Mouse (Mus musculus) liver, embryonic 11.5 days (tissue): ENCODE measurements around the gene Angptl2. TPM values are rescaled to one million over a fixed set of nuclear protein-coding genes. Genes with fewer than 3 reads are reported as not detected.

Source experiments
- ATAC-seq: fragments of 200-750 bp; cut with Nextera tagmentation; replicated peaks from 2 replicates; pipeline ENCODE4 v1.8.0; 2017; ENCODE audit warnings: moderate number of reproducible peaks, mild to moderate bottlenecking, moderate TSS enrichment, moderate library complexity; ENCODE audit not compliant: low FRiP score
- DNase-seq: peaks from one replicate; pipeline ENCODE4 v3.0.0-alpha.2; 2017; ENCODE audit warnings: low spot score
- H3K27ac ChIP-seq: fragments of 300-500 bp; sonication (generic); 2 replicates; pipeline ENCODE4 v1.5.1; 2014; ENCODE audit warnings: mild to moderate bottlenecking, low read depth, low read length, control low read depth
- H3K27me3 ChIP-seq: fragments of 300-500 bp; sonication (generic); replicated peaks from 2 replicates; pipeline ENCODE4 v1.6.1; 2014; ENCODE audit warnings: low read length, mixed read lengths; ENCODE audit not compliant: control insufficient read depth, insufficient read depth
- H3K36me3 ChIP-seq: fragments of 300-500 bp; sonication (generic); 2 replicates; pipeline ENCODE4 v1.6.1; 2014; ENCODE audit warnings: mild to moderate bottlenecking, low read length, moderate library complexity, mixed read lengths; ENCODE audit not compliant: control insufficient read depth, insufficient read depth
- H3K4me1 ChIP-seq: fragments of 300-500 bp; sonication (generic); replicated peaks from 2 replicates; pipeline ENCODE4 v1.6.1; 2014; ENCODE audit warnings: low read length, mixed read lengths; ENCODE audit not compliant: control insufficient read depth, insufficient read depth
- H3K4me2 ChIP-seq: fragments of 300-500 bp; sonication (generic); 2 replicates; pipeline ENCODE4 v1.6.1; 2014; ENCODE audit warnings: mild to moderate bottlenecking, control low read depth, moderate library complexity
- H3K4me3 ChIP-seq: fragments of 300-500 bp; sonication (generic); 2 replicates; pipeline ENCODE4 v1.5.1; 2014; ENCODE audit warnings: low read depth, low read length, control low read depth
- H3K9ac ChIP-seq: fragments of 300-500 bp; sonication (generic); 2 replicates; pipeline ENCODE4 v1.6.1; 2014; ENCODE audit warnings: low read depth, low read length, control low read depth
- H3K9me3 ChIP-seq: fragments of 300-500 bp; sonication (generic); 2 replicates; pipeline ENCODE4 v1.6.1; 2016; ENCODE audit warnings: low read length, inconsistent platforms, mixed read lengths; ENCODE audit not compliant: control insufficient read depth
- WGBS: fragments of 180-500 bp; shearing (Covaris S2); extraction: QIAGEN DNeasy Blood & Tissue Kit; methylation state at CpG from one replicate; pipeline ENCODE4 v1.1.7; 2014; 5-methylcytosine and 5-hydroxymethylcytosine counted together
- polyA plus RNA-seq: library from polyadenylated mRNA; unstranded; fragments of >200 nt; fragmentation: Nextera tagmentation; extraction: Ambion mirVana; gene quantifications from 2 replicates; pipeline ENCODE4 v1.2.1, GENCODE M21; 2014

Angptl2 gene
- polyA plus RNA-seq, 1 experiment from 2014 or later = 11.3 TPM

DNA sequence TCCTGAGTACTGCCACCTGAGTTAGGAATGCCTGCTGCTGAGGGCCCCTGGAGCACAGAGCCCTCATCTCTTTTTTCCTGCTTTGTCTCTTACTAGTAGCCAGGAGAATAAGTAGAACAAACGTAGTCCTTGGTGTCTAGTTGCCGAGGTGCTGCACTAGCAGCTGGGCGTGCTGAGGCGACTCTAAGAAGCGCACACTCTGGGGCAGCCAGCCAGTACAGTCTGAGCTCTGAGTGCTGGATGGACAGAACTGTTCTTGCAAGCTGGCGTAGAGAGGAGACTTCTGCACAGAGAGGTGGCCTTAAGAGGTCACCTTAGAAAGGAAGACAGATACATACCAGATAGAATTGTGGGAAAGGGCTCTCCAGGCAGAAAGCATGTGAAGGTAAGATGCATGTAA, 4.4 kb downstream of the Angptl2 start:
- peaks cover 18% of the 10 kb centered on the region for H3K4me1 ChIP-seq
- no peak overlapping the region for H3K4me2 ChIP-seq
- H3K27me3 ChIP-seq = no peaks in the 10 kb centered on the region
- 79% methylated on average over 6 of the region's 6 CpGs for WGBS
- DNase-seq = no peak
- H3K9ac ChIP-seq = no peak overlapping the region
- no peaks in the 10 kb centered on the region for H3K36me3 ChIP-seq
- H3K4me3 ChIP-seq = no peak overlapping the region
- H3K9me3 ChIP-seq = no peaks in the 10 kb centered on the region
- ATAC-seq = no peak
- H3K27ac ChIP-seq = no peak overlapping the region

DNA sequence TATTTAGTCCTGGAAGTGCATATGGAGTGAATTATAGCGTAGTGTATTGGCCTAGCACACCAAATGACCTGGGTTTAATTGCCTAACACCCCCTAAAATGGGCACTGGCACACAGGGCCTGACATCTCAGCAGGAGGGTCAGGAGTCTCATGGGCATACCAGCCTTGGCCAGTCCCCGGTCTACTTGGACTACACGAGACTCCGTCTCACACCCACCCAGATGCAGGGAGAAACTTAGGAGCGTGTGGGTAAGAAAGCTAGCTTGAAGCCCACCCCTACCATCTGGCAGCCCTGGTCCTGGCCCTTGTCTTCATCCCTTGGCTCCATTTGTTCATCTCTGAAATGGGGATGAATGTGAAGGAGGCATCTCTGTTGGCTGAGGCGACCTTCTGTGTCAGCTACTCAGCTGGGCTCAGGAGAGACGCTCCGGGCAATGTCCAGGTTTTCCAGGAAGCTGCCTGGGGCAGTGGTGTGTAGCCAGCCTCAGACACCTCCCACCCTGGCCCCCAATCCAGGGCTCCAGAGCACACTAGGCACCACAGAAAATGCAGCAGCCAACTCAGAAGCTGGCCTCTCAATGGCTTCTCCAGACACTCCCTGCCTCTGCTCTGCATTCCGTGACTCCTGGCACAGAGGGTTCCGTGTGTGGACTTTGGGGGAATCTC, 4.9 kb downstream of the Angptl2 start:
- Histone ChIP-seq H3K4me3 (no peak overlapping the region), H3K4me2 (no peak overlapping the region), H3K4me1 (peaks cover 12% of the 10 kb centered on the region), H3K36me3 (no peaks in the 10 kb centered on the region), H3K27ac (no peak overlapping the region), H3K9me3 (no peaks in the 10 kb centered on the region), H3K27me3 (no peaks in the 10 kb centered on the region), H3K9ac (no peak overlapping the region)
- WGBS = 81% methylated on average over 10 of the region's 10 CpGs
- DNase-seq (no peak), ATAC-seq (no peak)

DNA sequence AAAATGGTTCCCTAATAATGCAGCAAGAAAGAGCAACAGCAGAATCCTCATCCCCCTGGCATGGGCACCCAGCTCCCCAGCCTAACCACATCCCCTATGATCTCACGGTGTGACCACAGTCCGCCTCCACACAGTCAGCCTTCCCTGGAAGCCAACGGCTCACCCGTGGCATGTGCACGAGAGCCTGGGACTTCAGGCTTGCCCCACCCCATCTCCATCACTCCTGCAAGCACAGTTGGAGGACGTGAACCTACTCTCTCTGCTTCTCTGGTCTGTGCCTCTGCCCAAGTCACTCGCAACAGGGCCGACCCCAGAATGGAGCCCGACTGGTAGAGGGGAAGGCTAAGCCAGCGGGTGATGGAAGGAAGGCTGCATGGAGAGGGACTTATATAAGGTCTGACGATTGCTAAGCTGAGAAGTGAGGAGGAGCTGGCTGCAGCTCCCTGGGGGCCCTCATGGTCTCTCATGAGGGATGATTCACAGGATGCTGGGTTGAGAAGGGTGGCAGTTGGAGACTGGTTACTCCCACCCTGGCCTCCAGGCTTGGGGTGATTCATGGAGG, 5.6 kb downstream of the Angptl2 start:
- Histone ChIP-seq H3K27ac (no peak overlapping the region), H3K4me1 (peaks cover 10% of the 10 kb centered on the region), H3K4me2 (no peak overlapping the region), H3K36me3 (no peaks in the 10 kb centered on the region), H3K27me3 (no peaks in the 10 kb centered on the region), H3K9me3 (no peaks in the 10 kb centered on the region), H3K4me3 (no peak overlapping the region), H3K9ac (no peak overlapping the region)
- ATAC-seq (no peak), DNase-seq (no peak)
- WGBS = 70% methylated on average over 11 of the region's 11 CpGs

DNA sequence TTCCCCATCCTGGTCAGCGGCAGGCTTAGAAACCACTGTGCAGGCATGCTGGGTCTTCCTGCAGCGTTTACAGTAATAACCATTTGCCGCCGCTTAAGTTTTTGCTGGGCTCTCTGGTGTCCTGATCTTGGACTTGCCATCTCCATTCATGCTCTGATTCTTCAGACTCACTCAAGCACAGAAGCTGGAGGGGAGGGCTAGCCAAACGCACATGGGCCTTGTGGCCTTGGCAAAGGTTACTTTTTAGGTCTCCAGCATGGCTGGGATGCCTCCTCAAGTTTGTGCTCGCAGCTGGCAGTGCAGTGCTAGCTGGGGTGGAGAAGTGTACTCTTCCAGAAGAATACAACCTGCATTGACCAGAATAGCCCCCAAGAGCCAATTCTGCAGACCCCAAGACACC, 6.6 kb downstream of the Angptl2 start:
- no peak for ATAC-seq
- Histone ChIP-seq H3K4me1 (peaks cover 1% of the 10 kb centered on the region; the same call in 1 of the 2 replicates), H3K36me3 (no peaks in the 10 kb centered on the region), H3K4me2 (no peak overlapping the region), H3K27ac (no peak overlapping the region), H3K9ac (no peak overlapping the region), H3K9me3 (no peaks in the 10 kb centered on the region), H3K27me3 (no peaks in the 10 kb centered on the region), H3K4me3 (no peak overlapping the region)
- no peak for DNase-seq
- 84% methylated on average over 6 of the region's 6 CpGs for WGBS

DNA sequence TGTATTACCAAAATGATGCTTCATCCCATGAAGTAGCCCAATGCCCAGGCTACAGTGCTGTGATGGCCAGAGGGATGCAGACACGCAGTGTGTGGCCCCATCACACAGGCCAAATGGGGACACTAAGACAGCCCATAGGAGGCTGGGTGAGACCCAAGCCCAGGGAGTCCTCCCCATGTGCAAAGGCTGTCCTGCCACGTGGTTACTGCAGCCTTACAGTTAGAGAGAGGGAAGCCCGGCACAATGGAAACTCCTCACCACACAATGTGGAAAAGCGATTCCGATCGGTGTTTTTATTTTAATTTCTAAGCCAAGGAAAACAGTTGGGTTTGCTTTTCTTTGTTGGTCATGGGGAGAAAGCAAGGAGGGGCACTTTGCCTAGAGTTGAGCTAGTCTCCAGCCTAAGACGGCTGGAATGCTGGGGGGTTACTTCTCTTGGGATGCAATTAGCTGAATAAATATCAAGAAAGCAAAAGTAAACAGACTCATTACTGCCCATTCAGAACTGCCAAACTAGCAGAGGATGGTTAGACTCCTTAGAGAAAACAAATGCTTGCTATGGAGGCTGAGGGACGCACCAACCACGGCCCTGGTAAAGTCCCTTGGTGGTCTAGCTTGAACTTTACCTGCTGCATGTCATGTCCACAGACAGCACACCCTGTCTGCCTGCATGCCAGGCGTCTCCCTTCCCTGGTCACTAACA, 7.9 kb downstream of the Angptl2 start:
- no peaks in the 10 kb centered on the region for H3K9me3 ChIP-seq
- no peak for ATAC-seq
- H3K9ac ChIP-seq = no peak overlapping the region
- H3K4me2 ChIP-seq = no peak overlapping the region
- H3K4me1 ChIP-seq = no peaks in the 10 kb centered on the region
- H3K4me3 ChIP-seq = no peak overlapping the region
- 80% methylated on average over 10 of the region's 10 CpGs for WGBS
- H3K27me3 ChIP-seq = no peaks in the 10 kb centered on the region
- H3K36me3 ChIP-seq = no peaks in the 10 kb centered on the region
- H3K27ac ChIP-seq = no peak overlapping the region
- no peak for DNase-seq

DNA sequence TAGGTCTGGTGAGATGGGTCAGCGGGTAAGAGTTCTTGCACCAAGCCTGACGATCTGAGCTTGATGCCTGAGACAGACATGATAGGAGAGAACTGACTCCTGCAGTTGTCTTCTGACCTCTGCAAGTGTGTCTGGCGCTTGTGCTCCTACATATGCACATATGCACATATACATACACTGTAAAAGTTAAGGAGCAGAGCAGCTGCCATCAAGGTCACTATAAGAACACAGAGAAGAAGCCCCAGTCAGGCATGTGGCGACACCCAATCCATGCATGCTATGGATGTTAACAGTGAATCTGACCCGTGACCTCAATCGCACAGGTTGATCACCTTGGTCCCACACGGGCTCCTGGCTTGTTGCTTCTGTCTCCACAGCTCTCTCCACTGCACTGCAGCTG, 10.1 kb downstream of the Angptl2 start:
- Histone ChIP-seq H3K27me3 (no peaks in the 10 kb centered on the region), H3K4me1 (no peaks in the 10 kb centered on the region), H3K36me3 (no peaks in the 10 kb centered on the region), H3K9me3 (no peaks in the 10 kb centered on the region), H3K4me2 (no peak overlapping the region), H3K4me3 (no peak overlapping the region), H3K27ac (no peak overlapping the region), H3K9ac (no peak overlapping the region)
- WGBS = 83% methylated on average over 7 of the region's 7 CpGs
- DNase-seq (no peak), ATAC-seq (no peak)

DNA sequence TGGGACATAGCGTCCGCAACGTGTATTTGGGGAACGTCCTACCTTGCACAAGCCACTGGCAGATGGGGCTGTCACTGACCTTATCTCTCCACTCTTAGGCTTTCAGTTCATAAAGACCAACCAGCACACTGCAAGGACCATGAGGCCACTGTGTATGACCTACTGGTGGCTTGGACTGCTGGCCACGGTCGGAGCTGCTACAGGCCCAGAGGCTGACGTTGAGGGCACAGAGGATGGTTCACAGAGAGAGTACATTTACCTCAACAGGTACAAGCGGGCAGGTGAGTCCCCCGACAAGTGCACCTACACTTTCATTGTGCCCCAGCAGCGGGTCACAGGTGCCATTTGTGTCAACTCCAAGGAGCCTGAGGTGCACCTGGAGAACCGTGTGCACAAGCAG, 12.2 kb downstream of the Angptl2 start:
- DNase-seq (no peak), ATAC-seq (no peak)
- Histone ChIP-seq H3K4me1 (no peaks in the 10 kb centered on the region), H3K4me2 (no peak overlapping the region), H3K27ac (no peak overlapping the region), H3K4me3 (no peak overlapping the region), H3K36me3 (no peaks in the 10 kb centered on the region), H3K9me3 (no peaks in the 10 kb centered on the region), H3K9ac (no peak overlapping the region), H3K27me3 (no peaks in the 10 kb centered on the region)
- 87% methylated on average over 11 of the region's 11 CpGs for WGBS

DNA sequence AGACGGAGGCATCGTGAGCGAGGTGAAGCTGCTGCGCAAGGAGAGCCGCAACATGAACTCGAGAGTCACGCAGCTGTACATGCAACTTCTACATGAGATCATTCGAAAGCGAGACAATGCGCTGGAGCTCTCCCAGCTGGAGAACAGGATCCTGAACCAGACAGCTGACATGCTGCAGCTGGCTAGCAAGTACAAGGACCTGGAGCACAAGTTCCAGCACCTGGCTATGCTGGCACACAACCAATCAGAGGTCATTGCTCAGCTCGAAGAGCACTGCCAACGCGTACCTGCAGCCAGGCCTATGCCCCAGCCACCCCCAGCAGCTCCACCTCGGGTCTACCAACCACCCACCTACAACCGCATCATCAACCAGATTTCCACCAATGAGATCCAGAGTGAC, 12.7 kb downstream of the Angptl2 start:
- no peak for DNase-seq
- no peak overlapping the region for H3K27ac ChIP-seq
- 89% methylated on average over 15 of the region's 15 CpGs for WGBS
- H3K4me3 ChIP-seq = no peak overlapping the region
- no peaks in the 10 kb centered on the region for H3K36me3 ChIP-seq
- H3K4me2 ChIP-seq = no peak overlapping the region
- H3K9ac ChIP-seq = no peak overlapping the region
- ATAC-seq = no peak
- H3K27me3 ChIP-seq = no peaks in the 10 kb centered on the region
- no peaks in the 10 kb centered on the region for H3K4me1 ChIP-seq
- no peaks in the 10 kb centered on the region for H3K9me3 ChIP-seq

DNA sequence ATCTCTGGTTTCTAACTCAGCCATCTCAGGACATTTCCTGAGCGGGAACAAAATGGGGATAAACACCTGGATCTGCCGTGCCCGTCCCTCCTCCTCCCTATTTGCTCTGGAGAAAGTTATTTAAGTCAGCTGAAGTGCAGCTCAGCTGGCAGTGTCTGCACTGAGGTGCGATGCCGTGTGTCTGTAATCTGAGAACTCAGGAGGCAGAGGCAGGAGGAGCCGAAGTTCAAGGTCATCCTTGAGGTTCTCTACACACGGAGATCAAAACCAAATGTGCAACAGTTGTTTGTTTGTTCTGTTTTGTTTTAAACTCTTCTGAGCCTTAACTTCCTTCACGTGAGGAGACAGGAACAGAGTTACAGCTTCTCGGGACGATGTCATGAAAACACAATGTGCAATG, 14.8 kb downstream of the Angptl2 start:
- WGBS = 72% methylated on average over 10 of the region's 10 CpGs
- DNase-seq (no peak), ATAC-seq (no peak)
- Histone ChIP-seq H3K27ac (no peak overlapping the region), H3K9ac (no peak overlapping the region), H3K4me3 (no peak overlapping the region), H3K4me1 (no peaks in the 10 kb centered on the region), H3K9me3 (no peaks in the 10 kb centered on the region), H3K36me3 (no peaks in the 10 kb centered on the region), H3K4me2 (no peak overlapping the region), H3K27me3 (no peaks in the 10 kb centered on the region)
